Mouse (Mus musculus) embryonic facial prominence, embryonic 12.5 days (tissue): Measurements from ENCODE around the gene Ndufv1. TPM values are rescaled to one million over a fixed set of nuclear protein-coding genes. Genes with fewer than 3 reads are reported as not detected.
"Not testable (repeated sequence)": the region's sequence is repeated elsewhere in the genome, so short reads cannot be mapped to it uniquely, and the experiment has no call there.

ENCODE experiments used
- ATAC-seq: fragments of 200-750 bp; cut with Nextera tagmentation; 2 replicates; pipeline ENCODE4 v1.8.0; 2017; ENCODE audit not compliant: insufficient number of reproducible peaks, insufficient read depth, low FRiP score, low TSS enrichment
- H3K27ac ChIP-seq: fragments of 300-500 bp; sonication (generic); 2 replicates; pipeline ENCODE4 v1.5.1; 2016; ENCODE audit warnings: mild to moderate bottlenecking
- H3K27me3 ChIP-seq: fragments of 300-500 bp; sonication (generic); 2 replicates; pipeline ENCODE4 v1.6.1; 2016; ENCODE audit warnings: mild to moderate bottlenecking, moderate library complexity
- H3K36me3 ChIP-seq: fragments of 300-500 bp; sonication (generic); 2 replicates; pipeline ENCODE4 v1.6.1; 2016; ENCODE audit warnings: mild to moderate bottlenecking
- H3K4me1 ChIP-seq: fragments of 300-500 bp; sonication (generic); 2 replicates; pipeline ENCODE4 v1.6.1; 2016
- H3K4me2 ChIP-seq: fragments of 300-500 bp; sonication (generic); replicated peaks from 2 replicates; pipeline ENCODE4 v1.6.1; 2016; ENCODE audit warnings: mild to moderate bottlenecking, moderate library complexity
- H3K4me3 ChIP-seq: fragments of 300-500 bp; sonication (generic); 2 replicates; pipeline ENCODE4 v1.5.1; 2016; ENCODE audit warnings: mild to moderate bottlenecking
- H3K9ac ChIP-seq: fragments of 300-500 bp; sonication (generic); 2 replicates; pipeline ENCODE4 v1.6.1; 2016; ENCODE audit warnings: mild to moderate bottlenecking, moderate library complexity
- H3K9me3 ChIP-seq: fragments of 300-500 bp; sonication (generic); 2 replicates; pipeline ENCODE4 v1.6.1; 2016; ENCODE audit warnings: mild to moderate bottlenecking, moderate library complexity
- WGBS: fragments of 180-500 bp; shearing (Covaris S2); methylation state at CpG from one replicate; pipeline ENCODE4 v1.1.7; 2016; 5-methylcytosine and 5-hydroxymethylcytosine counted together
- polyA plus RNA-seq: library from polyadenylated mRNA; unstranded; fragments of >200 nt; fragmentation: Nextera tagmentation; extraction: Ambion mirVana; gene quantifications from 2 replicates; pipeline ENCODE4 v1.2.1, GENCODE M21; 2016

Ndufv1 gene
- polyA plus RNA-seq, 1 experiment from 2014 or later = 201 TPM

DNA sequence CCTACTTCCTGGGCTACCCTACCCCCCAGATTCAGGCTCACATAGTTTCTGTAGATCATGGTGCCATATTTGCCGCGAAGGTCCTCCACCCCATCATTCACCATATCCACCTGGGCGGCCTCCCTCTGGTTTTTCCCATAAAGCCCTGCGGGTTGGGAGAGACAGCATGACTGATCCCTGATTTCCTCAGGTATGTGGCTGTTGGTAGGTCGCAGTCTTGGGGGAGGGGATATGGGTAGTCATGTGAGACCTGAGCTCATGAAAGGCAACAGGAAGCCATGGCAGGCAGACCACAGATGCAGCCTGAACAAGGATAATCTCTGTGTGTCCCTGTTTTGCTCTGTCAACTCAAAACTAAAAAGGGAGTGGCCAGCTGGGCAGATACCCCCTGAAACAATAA lies 28.3 kb upstream of the Ndufv1 start:
- not testable (repeated sequence) for H3K27ac ChIP-seq, ATAC-seq
- WGBS = 81% methylated on average over 5 of the region's 5 CpGs

DNA sequence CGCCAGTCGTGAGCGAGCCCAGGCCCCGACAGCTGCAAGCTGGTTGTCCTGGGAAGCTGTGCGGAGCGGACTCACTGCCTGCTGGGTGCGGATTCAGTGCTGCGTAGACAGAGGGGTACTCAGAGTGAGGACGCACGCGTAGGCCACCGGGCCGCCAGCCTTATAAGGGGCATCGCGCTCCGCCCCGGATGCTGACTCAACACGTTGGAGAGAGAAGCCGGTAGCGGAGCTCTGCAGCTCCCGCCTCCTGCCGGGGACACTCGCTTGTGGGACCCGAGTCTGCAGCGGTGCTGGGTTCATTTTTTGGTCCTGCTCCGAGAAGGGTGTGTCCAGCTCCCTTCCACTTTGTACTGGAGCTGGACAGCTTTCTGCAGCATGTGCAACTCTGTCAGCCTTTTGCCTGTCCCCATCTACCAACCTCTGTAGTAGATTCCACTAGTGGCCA lies 25.2 kb upstream of the Ndufv1 start, which contains the start of gene Gstp1:
Gstp1 (minus strand) TSS at position 198 of the 445 bp plus-strand sequence.
- Histone ChIP-seq H3K4me1 (0 out of 2 replicates have a peak, but pooled peaks cover 5% of the 10 kb centered on the region), H3K9ac (peak within 1 kb of the TSS; percentile 84), H3K4me2 (peak within 1 kb of the TSS; percentile 71), H3K27ac (peak within 1 kb of the TSS; percentile 83), H3K27me3 (no peaks in the 10 kb centered on the region), H3K9me3 (no peaks in the 10 kb centered on the region), H3K4me3 (peak within 1 kb of the TSS; percentile 61), H3K36me3 (peaks cover 7% of the 10 kb centered on the region; the same call in 1 of the 2 replicates)
- WGBS = under 1% methylated on average over 26 of the region's 26 CpGs
- peak; percentile 80 for ATAC-seq

More for the DNA sequence above, 28.3 kb upstream of the Ndufv1 start:
- not testable (repeated sequence) for H3K4me2 ChIP-seq, H3K4me3 ChIP-seq, H3K9me3 ChIP-seq, H3K36me3 ChIP-seq, H3K9ac ChIP-seq, H3K27me3 ChIP-seq, H3K4me1 ChIP-seq

DNA sequence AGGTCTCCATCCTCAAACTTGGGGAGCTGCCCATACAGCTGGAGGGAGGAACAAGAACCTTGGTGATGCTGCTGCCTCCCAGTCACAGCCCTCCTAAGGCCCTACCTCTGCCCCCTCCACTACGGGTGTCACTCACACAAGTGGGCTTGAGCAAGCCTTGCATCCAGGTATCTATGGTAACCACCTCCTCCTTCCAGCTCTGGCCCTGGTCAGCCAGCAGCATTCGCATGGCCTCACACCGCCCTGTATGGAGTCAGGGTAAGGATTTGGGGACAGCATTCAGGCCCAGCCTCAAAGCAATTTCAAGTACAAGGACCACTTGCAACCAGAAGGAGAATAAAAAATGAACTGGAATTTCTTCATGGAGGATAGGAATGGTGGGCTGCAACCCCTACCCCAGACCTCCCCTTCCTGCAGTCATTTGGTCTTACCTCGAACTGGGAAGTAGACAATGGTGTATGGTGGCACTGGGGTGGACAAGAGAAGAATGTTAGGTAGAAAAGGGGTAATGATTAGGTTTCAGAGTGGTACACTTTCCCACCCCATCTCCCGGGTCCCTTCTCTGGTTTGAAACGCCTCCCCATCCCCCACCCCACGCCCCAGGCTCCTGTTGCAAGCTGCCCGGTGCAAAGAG lies 24.7 kb upstream of the Ndufv1 start:
- Histone ChIP-seq H3K4me2 (peak overlapping the region; percentile 71), H3K4me3 (peak overlapping the region; percentile 61), H3K9ac (peak overlapping the region; percentile 84), H3K27ac (peak overlapping the region; percentile 83)
- not testable (repeated sequence) for H3K4me1 ChIP-seq, H3K27me3 ChIP-seq, H3K36me3 ChIP-seq, H3K9me3 ChIP-seq
- WGBS = 25% methylated on average over 8 of the region's 8 CpGs
- 0 out of 2 replicates have a peak, but pooled peaks have one; percentile 23 for ATAC-seq

DNA sequence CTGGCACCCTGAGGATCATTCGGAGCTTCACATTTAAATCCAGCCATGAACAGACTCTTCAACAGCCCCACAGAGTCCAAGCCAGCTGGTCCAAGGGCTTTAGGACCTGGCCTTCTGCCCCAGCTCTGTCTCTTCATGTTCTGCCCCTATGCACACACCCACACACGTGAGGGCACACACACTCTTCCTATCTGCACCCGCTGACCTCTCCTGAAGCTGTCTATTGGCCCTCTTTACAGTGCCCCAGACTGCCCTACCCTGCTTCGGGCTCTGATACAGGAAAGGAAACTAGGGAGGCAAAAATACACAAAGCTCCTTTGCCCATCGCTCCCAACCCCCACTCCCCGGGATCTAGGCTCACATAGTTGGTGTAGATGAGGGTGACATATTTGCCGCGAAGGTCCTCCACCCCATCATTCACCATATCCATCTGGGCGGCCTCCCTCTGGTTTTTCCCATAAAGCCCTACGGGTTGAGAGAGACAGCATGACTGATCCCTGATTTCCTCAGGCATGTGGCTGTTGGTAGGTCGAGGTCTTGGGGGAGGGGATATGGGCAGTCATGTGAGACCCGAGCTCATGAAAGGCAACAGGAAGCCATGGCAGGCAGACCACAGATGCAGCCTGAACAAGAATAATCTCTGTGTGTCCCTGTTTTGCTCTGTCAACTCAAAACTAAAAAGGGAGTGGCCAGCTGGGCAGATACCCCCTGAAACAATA lies 23.9 kb upstream of the Ndufv1 start:
- ATAC-seq = no peak
- H3K4me2 ChIP-seq = peak overlapping the region; percentile 25; the same call in 1 of the 2 replicates

DNA sequence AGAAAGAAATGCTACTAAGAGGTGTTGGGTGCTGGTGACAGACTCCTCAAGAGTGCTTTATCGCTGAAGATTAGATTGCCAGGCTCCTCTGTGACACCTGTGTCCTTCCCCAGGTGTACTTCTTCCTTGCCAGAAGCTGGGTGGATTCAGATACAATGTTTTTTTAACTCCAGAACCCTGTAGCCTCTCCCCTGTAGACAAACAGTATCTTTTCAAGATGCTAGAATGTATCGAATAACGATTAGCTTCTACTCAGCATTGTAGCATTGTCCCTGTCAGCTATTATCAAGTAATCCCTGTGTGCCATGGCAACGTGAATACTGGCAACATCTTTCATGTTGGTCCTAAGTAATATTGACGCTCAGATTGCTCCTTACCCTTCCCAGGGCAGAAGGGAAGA lies 21.1 kb upstream of the Ndufv1 start:
- Histone ChIP-seq H3K4me2 (no peak overlapping the region), H3K4me1 (0 out of 2 replicates have a peak, but pooled peaks cover 5% of the 10 kb centered on the region), H3K9me3 (no peaks in the 10 kb centered on the region), H3K27me3 (no peaks in the 10 kb centered on the region), H3K9ac (no peak overlapping the region), H3K27ac (no peak overlapping the region), H3K36me3 (peaks cover 7% of the 10 kb centered on the region; the same call in 1 of the 2 replicates), H3K4me3 (no peak overlapping the region)
- ATAC-seq = no peak
- 65% methylated on average over 5 of the region's 5 CpGs for WGBS

More for the DNA sequence above, 23.9 kb upstream of the Ndufv1 start:
- H3K27me3 ChIP-seq = no peaks in the 10 kb centered on the region
- peaks cover 7% of the 10 kb centered on the region; the same call in 1 of the 2 replicates for H3K36me3 ChIP-seq
- H3K27ac ChIP-seq = no peak overlapping the region
- 75% methylated on average over 12 of the region's 12 CpGs for WGBS
- H3K9ac ChIP-seq = no peak overlapping the region
- H3K9me3 ChIP-seq = no peaks in the 10 kb centered on the region
- 0 out of 2 replicates have a peak, but pooled peaks cover 5% of the 10 kb centered on the region for H3K4me1 ChIP-seq
- no peak overlapping the region for H3K4me3 ChIP-seq

DNA sequence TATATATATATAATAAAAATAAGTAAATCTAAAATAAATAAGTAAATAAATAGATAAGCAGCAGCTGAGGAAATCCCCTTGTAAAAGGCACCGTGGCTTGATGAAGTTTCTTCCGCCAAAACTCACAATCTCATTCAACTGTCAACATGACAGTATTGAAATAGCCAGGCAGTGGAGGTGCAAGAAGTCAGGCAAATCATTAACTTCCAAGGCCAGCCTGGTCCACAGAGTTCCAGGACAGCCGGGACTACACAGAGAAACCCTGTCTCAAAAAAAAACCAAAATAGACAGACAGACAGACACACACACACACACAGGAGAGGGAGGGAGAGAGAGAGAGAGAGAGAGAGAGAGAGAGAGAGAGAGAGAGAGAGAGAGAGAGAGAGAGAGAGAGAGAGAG lies 20.7 kb upstream of the Ndufv1 start:
- WGBS = 81% methylated on average over 3 of the region's 3 CpGs
- H3K4me3 ChIP-seq = no peak overlapping the region
- H3K4me1 ChIP-seq = 0 out of 2 replicates have a peak, but pooled peaks cover 5% of the 10 kb centered on the region
- peaks cover 7% of the 10 kb centered on the region; the same call in 1 of the 2 replicates for H3K36me3 ChIP-seq
- no peaks in the 10 kb centered on the region for H3K9me3 ChIP-seq
- H3K4me2 ChIP-seq = no peak overlapping the region
- H3K9ac ChIP-seq = no peak overlapping the region
- no peak for ATAC-seq
- H3K27ac ChIP-seq = no peak overlapping the region
- no peaks in the 10 kb centered on the region for H3K27me3 ChIP-seq

DNA sequence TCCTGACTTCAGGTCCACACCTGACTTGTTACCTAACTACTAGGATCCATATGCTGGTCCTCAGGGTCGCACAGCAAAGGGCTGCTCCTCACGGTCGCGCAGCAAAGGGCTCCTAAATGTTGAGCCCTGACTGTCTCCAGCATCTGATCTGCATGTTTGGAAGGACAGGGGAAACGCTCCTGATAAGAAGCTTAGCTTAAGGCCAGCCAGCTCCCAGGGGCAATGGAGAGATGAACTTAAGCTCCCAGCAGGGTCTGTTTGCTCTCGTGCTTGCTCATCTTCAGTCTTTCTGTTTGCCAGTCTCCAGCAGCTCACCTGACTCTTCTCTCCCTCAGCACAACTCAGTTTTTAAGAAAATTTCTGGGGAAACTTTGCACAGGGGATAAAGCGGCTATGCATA lies 20.1 kb upstream of the Ndufv1 start:
- no peaks in the 10 kb centered on the region for H3K9me3 ChIP-seq
- H3K4me2 ChIP-seq = no peak overlapping the region
- peaks cover 7% of the 10 kb centered on the region; the same call in 1 of the 2 replicates for H3K36me3 ChIP-seq
- 63% methylated on average over 7 of the region's 7 CpGs for WGBS
- no peak overlapping the region for H3K9ac ChIP-seq
- H3K4me1 ChIP-seq = 0 out of 2 replicates have a peak, but pooled peaks cover 5% of the 10 kb centered on the region
- no peaks in the 10 kb centered on the region for H3K27me3 ChIP-seq
- no peak overlapping the region for H3K4me3 ChIP-seq
- no peak for ATAC-seq
- H3K27ac ChIP-seq = no peak overlapping the region

DNA sequence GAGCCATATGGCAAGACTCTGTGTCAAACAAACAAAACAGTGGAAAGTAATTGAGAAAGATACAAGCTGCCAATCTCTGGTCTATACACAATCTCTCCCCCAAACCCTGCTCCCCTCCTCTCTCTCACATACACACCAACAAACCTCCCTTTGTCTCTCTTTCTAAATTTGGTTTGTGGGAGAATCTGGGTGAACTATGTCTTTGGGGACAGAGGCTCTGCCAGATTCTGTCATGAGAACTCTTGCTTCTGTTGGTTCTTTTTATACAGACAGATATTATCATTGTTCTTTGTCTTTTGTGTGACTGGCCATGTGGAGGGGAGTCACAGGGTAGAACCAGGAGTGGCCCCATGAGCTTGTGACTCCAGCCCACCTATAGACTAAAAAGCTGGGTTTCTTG lies 15.0 kb upstream of the Ndufv1 start:
- no peaks in the 10 kb centered on the region for H3K27me3 ChIP-seq
- H3K4me1 ChIP-seq = no peaks in the 10 kb centered on the region
- H3K36me3 ChIP-seq = no peaks in the 10 kb centered on the region
- peaks cover 6% of the 10 kb centered on the region for H3K9me3 ChIP-seq
- no peak overlapping the region for H3K27ac ChIP-seq
- no peak for ATAC-seq
- no peak overlapping the region for H3K4me2 ChIP-seq
- H3K4me3 ChIP-seq = no peak overlapping the region
- no peak overlapping the region for H3K9ac ChIP-seq

DNA sequence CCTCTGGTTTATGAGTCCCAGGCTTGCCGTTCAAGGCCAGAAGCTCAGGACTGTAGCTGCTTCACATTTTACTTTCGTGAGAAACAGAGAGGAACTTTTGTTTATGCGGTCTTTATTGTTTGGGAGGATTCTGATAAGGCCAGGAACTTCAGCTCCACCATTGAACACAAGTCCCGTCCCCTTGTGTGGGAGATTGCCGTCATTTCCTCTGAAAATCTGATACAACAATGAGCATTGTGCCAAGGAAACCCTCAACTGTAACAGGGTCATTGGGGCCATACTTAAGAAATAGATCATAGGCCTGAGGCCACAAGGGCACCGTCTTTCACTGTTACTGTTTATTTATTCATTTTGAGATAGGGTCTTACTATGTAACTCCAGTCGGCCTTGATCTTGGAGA lies 10.6 kb upstream of the Ndufv1 start:
- Histone ChIP-seq H3K4me3 (no peak overlapping the region), H3K4me2 (no peak overlapping the region), H3K9ac (no peak overlapping the region), H3K9me3 (peaks cover 6% of the 10 kb centered on the region), H3K4me1 (no peaks in the 10 kb centered on the region), H3K36me3 (no peaks in the 10 kb centered on the region), H3K27me3 (no peaks in the 10 kb centered on the region), H3K27ac (no peak overlapping the region)
- WGBS = 71% methylated on average over 7 of the region's 7 CpGs
- no peak for ATAC-seq

DNA sequence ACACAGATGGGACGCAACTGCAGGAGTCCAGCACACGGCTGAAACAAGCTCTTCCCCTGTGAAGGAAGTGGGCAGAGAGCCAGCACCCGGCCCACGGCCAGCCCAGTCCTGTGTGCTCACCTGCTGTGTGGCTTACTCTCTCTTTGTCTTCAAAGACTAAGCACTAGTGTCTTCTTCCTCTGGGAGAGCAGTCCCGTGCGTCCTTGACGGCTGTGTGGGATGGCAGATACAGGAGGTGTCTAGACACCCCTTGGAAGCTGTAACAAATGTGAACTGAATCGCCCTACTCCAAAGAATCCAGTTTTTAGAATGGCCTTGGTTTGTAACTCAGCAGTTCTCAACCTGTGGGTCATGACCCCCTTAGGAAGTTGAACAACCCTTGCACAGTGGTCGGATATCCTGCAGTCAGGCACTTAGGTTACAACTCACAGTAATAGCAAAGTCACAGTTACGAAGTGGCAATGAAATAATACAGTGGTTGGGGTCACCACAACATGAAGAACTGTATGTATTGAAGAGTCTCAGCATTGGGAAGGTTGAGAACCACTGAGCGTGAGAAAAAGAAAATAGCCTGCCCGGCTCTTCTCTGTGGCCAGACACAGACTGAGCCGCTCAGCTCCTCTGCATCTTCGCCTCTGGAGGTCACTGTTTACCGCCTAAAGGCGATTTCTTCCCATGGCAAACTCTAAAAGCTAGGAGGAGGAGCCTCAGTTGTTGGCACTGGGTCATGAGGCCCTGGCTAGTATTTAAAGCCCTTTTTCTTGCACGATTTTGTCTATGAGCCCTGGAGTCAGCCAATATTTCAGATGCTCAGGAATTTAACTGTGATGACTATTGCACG lies 6.4 kb upstream of the Ndufv1 start:
- no peaks in the 10 kb centered on the region for H3K36me3 ChIP-seq
- H3K4me3 ChIP-seq = no peak overlapping the region
- ATAC-seq = 0 out of 2 replicates have a peak, but pooled peaks have one; percentile 42
- no peak overlapping the region for H3K27ac ChIP-seq
- H3K4me1 ChIP-seq = no peaks in the 10 kb centered on the region
- no peak overlapping the region for H3K9ac ChIP-seq
- WGBS = 34% methylated on average over 18 of the region's 18 CpGs
- no peak overlapping the region for H3K4me2 ChIP-seq
- H3K9me3 ChIP-seq = no peaks in the 10 kb centered on the region
- H3K27me3 ChIP-seq = no peaks in the 10 kb centered on the region

DNA sequence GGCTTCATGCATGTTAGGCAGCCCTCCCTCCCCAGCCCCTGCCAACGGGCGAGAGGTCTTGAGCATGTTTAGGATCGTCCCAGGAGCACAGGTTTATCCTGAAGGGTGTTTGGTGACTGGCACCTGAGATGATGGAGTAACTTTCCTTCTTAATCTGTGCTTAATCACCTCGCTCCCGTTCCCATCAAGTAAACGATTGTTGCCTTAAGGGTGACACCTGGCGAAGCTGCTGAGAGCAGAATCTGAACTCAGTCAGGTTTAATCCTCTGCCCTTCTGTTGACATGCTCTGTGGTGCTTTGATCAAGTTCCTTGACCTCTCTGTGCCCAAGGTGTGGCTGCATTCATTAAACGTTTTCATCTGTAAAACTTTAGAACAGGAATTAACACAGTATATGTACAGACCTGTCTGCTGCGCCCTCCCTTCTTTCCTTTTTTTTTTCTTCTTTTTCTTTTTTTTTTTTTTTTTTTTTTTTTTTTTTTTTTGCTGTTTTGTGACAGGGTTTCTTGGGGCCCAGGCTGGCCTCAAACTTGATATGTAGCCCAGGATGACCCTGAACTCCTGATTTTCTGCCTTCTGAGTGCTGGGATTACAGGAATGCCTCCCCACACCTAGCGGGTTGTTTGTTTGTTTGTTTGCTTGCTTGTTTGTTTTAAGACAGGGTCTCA lies 5.4 kb upstream of the Ndufv1 start:
- H3K27me3 ChIP-seq = no peaks in the 10 kb centered on the region
- 55% methylated on average over 10 of the region's 10 CpGs for WGBS

More for the DNA sequence above, 5.4 kb upstream of the Ndufv1 start:
- Histone ChIP-seq H3K9me3 (no peaks in the 10 kb centered on the region), H3K9ac (no peak overlapping the region), H3K4me3 (no peak overlapping the region), H3K4me1 (no peaks in the 10 kb centered on the region), H3K36me3 (no peaks in the 10 kb centered on the region), H3K27ac (no peak overlapping the region), H3K4me2 (no peak overlapping the region)
- ATAC-seq = no peak
